Mouse (Mus musculus) CH12.LX (cell line): ENCODE data around the gene Rcan3.

Source experiments
- CHD1 ChIP-seq: IDR thresholded peaks from 2 replicates; pipeline ENCODE4 v1.6.1; 2012; ENCODE audit warnings: low read depth, low read length, improper control_type of control experiment, inconsistent platforms
- CTCF ChIP-seq, 2 experiments: IDR thresholded peaks in 1 of 2; conservative IDR thresholded peaks in 1 of 2; 2 replicates each; pipeline ENCODE4 v1.5.1; 2011 to 2012; ENCODE audit warnings: low read depth in 2 of 2, low read length in 2 of 2, improper control_type of control experiment in 1 of 2, inconsistent platforms in 1 of 2, mild to moderate bottlenecking in 1 of 2, moderate library complexity in 1 of 2
- EP300 ChIP-seq: IDR thresholded peaks from 2 replicates; pipeline ENCODE4 v1.6.1; 2011; ENCODE audit warnings: low read length, improper control_type of control experiment
- NRF1 ChIP-seq: IDR thresholded peaks from 2 replicates; pipeline ENCODE4 v1.6.1; 2014; ENCODE audit warnings: low read depth, mild to moderate bottlenecking, inconsistent platforms, low read length, improper control_type of control experiment, moderate library complexity
- POLR2A ChIP-seq: IDR thresholded peaks from 2 replicates; pipeline ENCODE4 v1.6.1; 2011; ENCODE audit warnings: low read depth, mild to moderate bottlenecking, improper control_type of control experiment, low read length

- TF ChIP-seq CTCF (conservative IDR thresholded peaks at IDR 0.05 in 1 of 2, IDR thresholded peaks at IDR 0.05 in 1 of 2; ENCODE audit: low read depth in 2 of 2, low read length in 2 of 2): peak in 1 of 2 experiments; percentile 15; a peak in 1 of 4 replicates
- no peak for TF ChIP-seq EP300
- no peak for TF ChIP-seq CHD1
- TF ChIP-seq POLR2A: no peak
- TF ChIP-seq NRF1: no peak
These were observed 37.4 kb downstream of the Rcan3 start for GRCm38 (mm10) chr4:135396303-135396702.
